Comparison of ENCODE assay signal across 26 mouse cellular contexts in the genomic region with DNA sequence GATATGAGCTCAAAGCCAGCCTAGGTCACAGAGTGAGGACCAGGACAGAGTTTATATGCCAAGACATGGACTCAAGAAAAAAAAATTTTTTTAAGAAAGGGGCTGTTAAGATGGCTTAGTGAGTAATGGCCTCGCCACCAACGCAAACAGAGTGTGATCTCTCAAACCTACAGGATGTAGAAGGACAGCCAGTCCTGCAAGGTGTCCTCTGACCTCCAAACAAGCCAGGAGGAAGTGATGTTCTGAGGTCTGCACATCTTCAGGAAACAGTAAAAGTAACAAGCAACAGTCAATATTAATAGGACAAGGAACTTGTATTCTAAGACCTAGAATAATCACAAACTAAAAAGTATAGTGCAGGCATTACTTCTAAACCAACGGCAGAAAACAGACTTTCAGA. TPM values are rescaled to one million over a fixed set of nuclear protein-coding genes. Genes with fewer than 3 reads are reported as not detected.
DNase-seq lines count a peak whose midpoint lies in the region; ATAC-seq and TF ChIP-seq lines count a peak whose summit lies in the region.
"Had no signal": no experiment of that assay in that cellular context is flagged by ENCODE, and none has a peak within 500 bp of the region (broad histone marks: within the 10 kb centered on the region; RNA-seq: fewer than 3 reads in every experiment).

No protein-coding gene starts in this region.

- H3K27ac ChIP-seq in kidney, embryonic 15.5 days: 0 out of 2 replicates have a peak overlapping the region, but pooled peaks have one; percentile 9
- no peak overlapping the region for H3K27ac ChIP-seq in lung, embryonic 14.5 days (ENCODE audit: low read depth)
- peak overlapping the region; percentile 73; the same call in 1 of the 2 replicates for H3K27ac ChIP-seq in bone marrow, adult 2 months (ENCODE audit: control insufficient read depth, insufficient read depth, low read depth, low read length, poor library complexity)
- H3K27ac ChIP-seq: embryonic facial prominence, embryonic 10.5 days; hindbrain, embryonic 14.5 days; layer of hippocampus, adult 2 months; liver, embryonic 15.5 days; neural tube, embryonic 15.5 days; stomach, postnatal 0 days had no signal

- WGBS in kidney, embryonic 15.5 days: 77% methylated on average over 3 of the region's 3 CpGs
- WGBS in lung, embryonic 14.5 days: 85% methylated on average over 3 of the region's 3 CpGs
- 54% methylated on average over 3 of the region's 3 CpGs for WGBS in bone marrow, adult 2 months

- no peak overlapping the region for H3K4me2 ChIP-seq in kidney, embryonic 15.5 days
- no peak overlapping the region for H3K4me2 ChIP-seq in lung, embryonic 14.5 days
- H3K4me2 ChIP-seq: hindbrain, embryonic 14.5 days; liver, embryonic 15.5 days; neural tube, embryonic 15.5 days had no signal

- H3K4me3 ChIP-seq in kidney, embryonic 15.5 days (replicated peaks): no peak overlapping the region
- no peak overlapping the region for H3K4me3 ChIP-seq in lung, embryonic 14.5 days (ENCODE audit: low read depth, low read length)
- H3K4me3 ChIP-seq in bone marrow, adult 2 months (replicated peaks; ENCODE audit: control insufficient read depth, low read depth, low read length): no peak overlapping the region
- H3K4me3 ChIP-seq: embryonic facial prominence, embryonic 10.5 days; layer of hippocampus, adult 2 months; liver, embryonic 15.5 days; neural tube, embryonic 15.5 days had no signal

- H3K27me3 ChIP-seq in kidney, embryonic 15.5 days: no peaks in the 10 kb centered on the region
- no peaks in the 10 kb centered on the region for H3K27me3 ChIP-seq in lung, embryonic 14.5 days (ENCODE audit: insufficient read depth, low read length)
- H3K27me3 ChIP-seq: liver, embryonic 15.5 days; neural tube, embryonic 15.5 days had no signal

- no peak for DNase-seq in kidney, adult 9 months
- peak; percentile 9 for DNase-seq in lung, embryonic 14.5 days
- no peak for DNase-seq in lung, postnatal 10 days
- no peak for DNase-seq in cerebellum, adult 8-10 months
- DNase-seq: adrenal gland, postnatal 25 days; cerebellum, adult 11 months; cerebellum, postnatal 10 days; gastrocnemius, postnatal 36 days; heart, postnatal 4 days; kidney, postnatal 25 days; layer of hippocampus, postnatal 36 days; right cerebral cortex, postnatal 14 days; thymus, adult 2 months; thymus, postnatal 4 days had no signal

- no peak for TF ChIP-seq CTCF in lung, embryonic 14.5 days (IDR thresholded peaks at IDR 0.05; ENCODE audit: low read depth)
- TF ChIP-seq CTCF in bone marrow, adult 2 months (IDR thresholded peaks at IDR 0.05; ENCODE audit: control insufficient read depth, insufficient read depth, low read length): no peak

- no peak overlapping the region for H3K9ac ChIP-seq in kidney, embryonic 15.5 days
- H3K9ac ChIP-seq in lung, embryonic 14.5 days: no peak overlapping the region
- H3K9ac ChIP-seq: hindbrain, embryonic 14.5 days; liver, embryonic 15.5 days; neural tube, embryonic 15.5 days had no signal

- ATAC-seq in kidney, embryonic 15.5 days (replicated peaks; ENCODE audit: low FRiP score): no peak
- ATAC-seq in lung, embryonic 14.5 days (ENCODE audit: insufficient read depth): no peak
- 0 out of 2 replicates have a peak, but pooled peaks have one; percentile 57 for ATAC-seq in monocyte, adult 5-6 weeks (replicated peaks; ENCODE audit: insufficient number of reproducible peaks, low FRiP score, low TSS enrichment, poor library complexity, severe bottlenecking)
- ATAC-seq: forebrain, embryonic 16.5 days; inflammation-experienced regulatory T-cells, adult 6 months; midbrain, embryonic 16.5 days had no signal

- no peak for TF ChIP-seq POLR2A in bone marrow, adult 2 months (IDR thresholded peaks at IDR 0.05; ENCODE audit: borderline replicate concordance, control insufficient read depth, low read depth, low read length)

- H3K9me3 ChIP-seq in kidney, embryonic 15.5 days (replicated peaks): peaks cover 3% of the 10 kb centered on the region; the same call in 1 of the 2 replicates
- no peaks in the 10 kb centered on the region for H3K9me3 ChIP-seq in lung, embryonic 14.5 days (ENCODE audit: low read depth, low read length)
- H3K9me3 ChIP-seq: liver, embryonic 15.5 days had no signal

- H3K36me3 ChIP-seq in kidney, embryonic 15.5 days: peaks cover 63% of the 10 kb centered on the region
- H3K36me3 ChIP-seq in lung, embryonic 14.5 days (ENCODE audit: insufficient read depth): peaks cover 51% of the 10 kb centered on the region

- H3K4me1 ChIP-seq in kidney, embryonic 15.5 days: no peaks in the 10 kb centered on the region
- no peaks in the 10 kb centered on the region for H3K4me1 ChIP-seq in lung, embryonic 14.5 days (ENCODE audit: insufficient read depth)
- H3K4me1 ChIP-seq in bone marrow, adult 2 months (ENCODE audit: control insufficient read depth, insufficient read depth, low read length): peaks cover 1% of the 10 kb centered on the region; the same call in 1 of the 2 replicates
- H3K4me1 ChIP-seq: embryonic facial prominence, embryonic 10.5 days; neural tube, embryonic 15.5 days had no signal

RNA-seq across cellular contexts. Expression of gene Fcho2, which starts 12.3 kb away (rescaled TPM):
- 41.6 and 42.8 TPM in 2 replicates for polyA plus RNA-seq in kidney, embryonic 15.5 days (2015; fragmentation: Nextera tagmentation; extraction: Ambion mirVana)
- 39.0 and 39.6 TPM in 2 replicates for polyA plus RNA-seq in lung, embryonic 14.5 days (2014; fragmentation: Nextera tagmentation; extraction: Ambion mirVana)
- polyA plus RNA-seq in bone marrow, adult 2 months (2011; ENCODE audit: insufficient read depth, insufficient read length, low replicate concordance, missing spikeins): 35.7 and 96.2 TPM in 2 replicates
- total RNA-seq in monocyte, adult 5-6 weeks (2017): 92.8 to 137 TPM (median 105 TPM) in 3 replicates
